Mouse (Mus musculus): Measurements from ENCODE around the gene Wdr18. TPM values are rescaled to one million over a fixed set of nuclear protein-coding genes. Genes with fewer than 3 reads are reported as not detected.
"Not testable (repeated sequence)": the region's sequence is repeated elsewhere in the genome, so short reads cannot be mapped to it uniquely, and the experiment has no call there.

Wdr18 gene
- polyA plus RNA-seq, 1 experiment from 2014 or later = 77.4 TPM

DNA sequence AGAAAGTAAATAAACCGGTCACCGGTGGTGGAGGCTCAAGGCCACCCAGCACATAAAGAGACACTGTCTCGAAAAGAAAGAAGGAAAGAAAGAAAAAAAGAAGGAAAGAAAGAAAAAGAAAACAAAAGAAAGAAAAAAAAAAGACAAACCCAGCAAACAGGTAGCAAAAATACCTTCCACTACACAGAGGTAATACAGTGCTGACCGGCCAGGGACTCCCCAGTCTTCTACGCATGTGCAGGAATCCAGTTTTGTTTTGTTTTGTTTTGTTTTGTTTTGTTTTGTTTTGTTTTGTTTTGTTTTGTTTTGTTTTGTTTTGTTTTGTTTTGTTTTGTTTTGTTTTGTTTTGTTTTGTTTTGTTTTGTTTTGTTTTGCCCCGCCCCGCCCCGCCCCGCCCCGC lies 540 bp upstream of the Wdr18 start:
- not testable (repeated sequence) for H3K9me3 ChIP-seq; ATAC-seq (ENCODE audit: low FRiP score); H3K27me3 ChIP-seq; H3K27ac ChIP-seq; H3K9ac ChIP-seq; H3K4me3 ChIP-seq
- Histone ChIP-seq H3K4me1 (replicated peaks) (peaks cover 13% of the 10 kb centered on the region), H3K36me3 (peaks cover 28% of the 10 kb centered on the region), H3K4me2 (peak overlapping the region; percentile 4; the same call in 1 of the 2 replicates)
- 69% methylated on average over 5 of the region's 10 CpGs for WGBS

- ATAC-seq (ENCODE audit: low FRiP score) = no peak
- 18% methylated on average over 10 of the region's 10 CpGs for WGBS
- H3K27ac ChIP-seq = peak overlapping the region; percentile 81; the same call in 1 of the 2 replicates
Measured at GRCm38 (mm10) chr10:79960671-79961294, 831 bp downstream of the Wdr18 start.

GRCm38 (mm10) chr10:79964727-79965126 lies 4.8 kb downstream of the Wdr18 start:
- ATAC-seq (ENCODE audit: low FRiP score) = no peak
- Histone ChIP-seq H3K9me3 (no peaks in the 10 kb centered on the region), H3K4me3 (no peak overlapping the region), H3K27me3 (peaks cover 17% of the 10 kb centered on the region), H3K36me3 (peaks cover 68% of the 10 kb centered on the region), H3K9ac (no peak overlapping the region; the same call in 1 of the 2 replicates), H3K27ac (no peak overlapping the region), H3K4me2 (no peak overlapping the region), H3K4me1 (replicated peaks) (peaks cover 10% of the 10 kb centered on the region)
- 95% methylated on average over 7 of the region's 7 CpGs for WGBS

More at GRCm38 (mm10) chr10:79960671-79961294, 831 bp downstream of the Wdr18 start:
- peak overlapping the region; percentile 95 for H3K4me3 ChIP-seq
- peak overlapping the region; percentile 92 for H3K4me2 ChIP-seq
- no peaks in the 10 kb centered on the region for H3K9me3 ChIP-seq
- peaks cover 41% of the 10 kb centered on the region for H3K36me3 ChIP-seq
- H3K4me1 ChIP-seq (replicated peaks) = peaks cover 13% of the 10 kb centered on the region
- peak overlapping the region; percentile 91 for H3K9ac ChIP-seq
- H3K27me3 ChIP-seq = 0 out of 2 replicates have a peak, but pooled peaks cover 7% of the 10 kb centered on the region

DNA sequence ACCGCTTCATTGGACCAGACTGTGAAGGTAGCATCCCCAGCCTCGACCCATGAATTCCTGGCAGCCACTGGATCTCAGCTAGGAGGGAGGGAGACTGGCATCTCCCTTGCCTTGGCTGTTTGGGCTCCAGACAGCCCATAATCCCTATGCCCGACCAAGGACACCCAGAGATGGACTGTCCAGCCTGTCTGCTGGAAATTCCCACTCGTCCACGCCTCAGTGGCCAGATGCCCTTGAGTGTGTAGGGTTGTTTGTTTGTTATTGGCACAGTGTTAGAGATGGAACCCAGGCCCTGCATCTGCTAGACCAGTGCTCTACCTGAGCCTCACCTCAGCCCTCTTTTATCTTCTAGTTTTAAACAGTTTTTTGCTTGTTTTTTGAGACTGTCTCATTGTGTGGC lies 5.4 kb downstream of the Wdr18 start:
- Histone ChIP-seq H3K36me3 (peaks cover 68% of the 10 kb centered on the region), H3K27me3 (peaks cover 23% of the 10 kb centered on the region), H3K4me1 (replicated peaks) (peaks cover 10% of the 10 kb centered on the region), H3K9ac (peak overlapping the region; percentile 29; the same call in 1 of the 2 replicates), H3K27ac (no peak overlapping the region), H3K4me2 (no peak overlapping the region), H3K4me3 (no peak overlapping the region), H3K9me3 (no peaks in the 10 kb centered on the region)
- WGBS = 89% methylated on average over 5 of the region's 5 CpGs
- no peak for ATAC-seq (ENCODE audit: low FRiP score)

DNA sequence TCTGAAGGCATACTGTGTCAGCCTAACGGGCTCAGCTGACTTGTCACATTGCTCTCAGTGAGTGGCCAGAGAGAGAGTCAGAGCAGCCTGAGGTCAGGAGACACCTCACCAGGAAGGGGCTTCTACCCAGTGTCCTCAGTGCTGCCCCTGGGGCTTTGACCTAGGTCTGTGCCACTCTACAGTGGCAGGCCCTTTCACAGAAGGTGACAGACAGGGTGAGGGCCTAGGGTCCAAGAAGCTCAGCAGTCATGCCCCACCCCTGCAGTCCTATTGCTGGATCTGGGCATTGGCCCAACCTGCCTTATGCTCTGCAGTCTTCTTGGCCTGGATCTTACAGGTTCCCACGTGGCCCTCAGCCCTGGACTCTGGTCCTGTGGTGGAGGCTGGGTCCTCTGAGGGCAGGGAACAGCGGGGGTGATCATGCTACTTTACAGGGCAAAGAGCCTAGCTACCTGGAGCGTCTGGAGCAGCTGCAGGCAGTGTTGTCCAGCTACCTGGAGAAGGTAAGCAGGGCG lies 7.0 kb downstream of the Wdr18 start:
- no peak for ATAC-seq (ENCODE audit: low FRiP score)
- Histone ChIP-seq H3K4me1 (replicated peaks) (peaks cover 10% of the 10 kb centered on the region), H3K9me3 (no peaks in the 10 kb centered on the region), H3K4me2 (no peak overlapping the region), H3K4me3 (no peak overlapping the region), H3K9ac (peak overlapping the region; percentile 13; the same call in 1 of the 2 replicates), H3K27me3 (peaks cover 40% of the 10 kb centered on the region), H3K36me3 (peaks cover 64% of the 10 kb centered on the region), H3K27ac (no peak overlapping the region)
- 99% methylated on average over 5 of the region's 5 CpGs for WGBS

DNA sequence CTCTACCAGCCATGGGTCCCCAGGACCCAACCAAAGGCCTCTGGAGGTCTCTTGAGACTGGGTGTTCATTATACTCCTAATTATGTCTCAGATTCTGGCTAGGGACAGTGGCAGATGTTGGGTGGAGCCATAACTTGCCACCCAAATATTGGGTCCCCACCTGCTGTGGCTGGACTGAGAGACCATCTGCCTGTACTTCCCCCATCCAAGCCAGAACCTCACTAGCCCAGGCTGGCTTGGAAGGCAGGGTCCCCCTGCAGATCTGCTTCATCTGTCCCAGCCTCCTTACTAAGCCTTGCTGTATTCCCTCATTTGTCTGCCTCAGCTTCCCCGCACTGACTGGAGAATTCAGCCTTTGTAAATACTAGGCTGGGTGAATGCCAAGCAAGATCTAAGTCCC lies 8.2 kb downstream of the Wdr18 start:
- peaks cover 53% of the 10 kb centered on the region for H3K36me3 ChIP-seq
- ATAC-seq (ENCODE audit: low FRiP score) = no peak
- WGBS = 86% methylated on average over 1 of the region's 1 CpGs
- no peak overlapping the region for H3K27ac ChIP-seq
- H3K27me3 ChIP-seq = peaks cover 52% of the 10 kb centered on the region
- H3K4me1 ChIP-seq (replicated peaks) = peaks cover 10% of the 10 kb centered on the region
- H3K9ac ChIP-seq = no peak overlapping the region
- no peaks in the 10 kb centered on the region for H3K9me3 ChIP-seq
- no peak overlapping the region for H3K4me3 ChIP-seq
- H3K4me2 ChIP-seq = no peak overlapping the region

DNA sequence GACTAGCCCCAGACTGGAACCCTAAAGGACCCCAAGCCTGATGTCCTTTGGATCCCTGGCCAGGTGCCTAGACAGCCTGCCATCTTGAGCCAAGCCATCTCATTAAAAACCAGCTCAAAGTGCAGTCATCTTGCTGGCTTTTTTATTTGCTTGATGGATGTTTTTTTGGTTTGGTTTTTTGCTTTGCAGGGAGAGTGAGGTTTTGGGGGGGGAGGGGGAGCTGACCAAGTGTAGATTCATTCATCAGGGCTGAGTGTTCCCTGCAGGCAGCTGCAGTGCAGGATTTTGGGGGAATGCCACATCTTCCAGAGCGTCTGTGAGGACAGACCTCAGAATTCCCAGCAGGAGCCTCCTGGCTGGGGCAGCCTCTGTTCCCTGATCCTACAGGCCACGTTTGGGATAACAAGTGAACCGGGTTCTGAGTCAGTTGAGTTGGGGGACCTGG lies 9.2 kb downstream of the Wdr18 start:
- Histone ChIP-seq H3K4me3 (no peak overlapping the region), H3K9me3 (no peaks in the 10 kb centered on the region), H3K4me2 (no peak overlapping the region), H3K27ac (no peak overlapping the region), H3K4me1 (replicated peaks) (peaks cover 10% of the 10 kb centered on the region), H3K9ac (no peak overlapping the region), H3K27me3 (peaks cover 57% of the 10 kb centered on the region), H3K36me3 (peaks cover 50% of the 10 kb centered on the region)
- ATAC-seq (ENCODE audit: low FRiP score) = no peak
- WGBS = 12% methylated on average over 3 of the region's 3 CpGs

DNA sequence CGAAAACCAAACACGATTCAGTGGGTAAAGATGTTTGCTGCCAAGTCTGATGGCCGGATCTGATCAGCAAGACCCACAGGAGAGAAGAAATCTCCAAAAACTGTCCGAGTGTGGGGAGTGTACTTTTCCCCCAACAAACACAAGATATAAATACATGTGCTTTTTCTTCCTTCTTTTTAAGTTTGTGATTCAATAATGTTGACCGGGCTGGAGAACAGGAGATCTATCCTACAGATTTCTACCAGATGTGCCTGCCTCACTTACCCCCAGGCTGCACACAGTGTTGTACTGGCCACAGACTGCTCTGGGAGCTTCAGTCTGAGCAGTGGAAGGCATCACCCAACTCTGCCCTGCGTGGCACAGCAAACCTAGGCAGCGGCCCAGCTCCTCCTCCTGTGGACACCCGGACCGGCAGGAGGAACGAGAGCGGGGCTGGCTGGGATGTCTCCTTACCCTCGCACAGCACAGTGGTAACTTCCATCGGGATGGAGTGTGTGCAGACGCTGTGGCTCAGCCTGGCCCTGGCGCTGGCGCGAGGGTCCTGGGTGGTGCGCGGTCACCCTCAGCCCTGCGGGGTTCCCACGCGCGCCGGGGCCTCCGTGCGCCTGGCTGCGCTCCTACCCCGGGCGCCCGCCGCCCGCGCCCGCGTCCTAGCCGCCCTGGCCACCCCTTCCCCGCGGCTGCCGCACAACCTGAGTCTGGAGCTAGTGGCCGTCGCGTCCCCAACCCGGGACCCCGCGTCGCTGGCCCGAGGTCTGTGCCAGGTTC lies 10.6 kb downstream of the Wdr18 start, which contains the start of gene Grin3b:
Gene Grin3b (plus strand): TSS at position 301 of the 768 bp plus-strand sequence.
- peak within 1 kb of the TSS; percentile 37 for H3K4me3 ChIP-seq
- ATAC-seq (ENCODE audit: low FRiP score) = no peak
- peak within 1 kb of the TSS; percentile 62 for H3K4me2 ChIP-seq
- H3K9me3 ChIP-seq = no peaks in the 10 kb centered on the region
- peaks cover 50% of the 10 kb centered on the region for H3K36me3 ChIP-seq
- H3K27ac ChIP-seq = no peak within 1 kb of the TSS
- peak within 1 kb of the TSS; percentile 67 for H3K9ac ChIP-seq
- 8% methylated on average over 47 of the region's 47 CpGs for WGBS
- H3K27me3 ChIP-seq = peaks cover 57% of the 10 kb centered on the region
- peaks cover 10% of the 10 kb centered on the region for H3K4me1 ChIP-seq (replicated peaks)

- ATAC-seq (ENCODE audit: low FRiP score) = no peak
- H3K4me2 ChIP-seq = peak overlapping the region; percentile 62
- no peaks in the 10 kb centered on the region for H3K9me3 ChIP-seq
- peaks cover 10% of the 10 kb centered on the region for H3K4me1 ChIP-seq (replicated peaks)
- H3K4me3 ChIP-seq = peak overlapping the region; percentile 37
- H3K36me3 ChIP-seq = peaks cover 50% of the 10 kb centered on the region
- H3K27me3 ChIP-seq = peaks cover 57% of the 10 kb centered on the region
- H3K9ac ChIP-seq = peak overlapping the region; percentile 67
- WGBS = 4% methylated on average over 21 of the region's 21 CpGs
- no peak overlapping the region for H3K27ac ChIP-seq
Measured at GRCm38 (mm10) chr10:79971183-79971497, 11.2 kb downstream of the Wdr18 start.

DNA sequence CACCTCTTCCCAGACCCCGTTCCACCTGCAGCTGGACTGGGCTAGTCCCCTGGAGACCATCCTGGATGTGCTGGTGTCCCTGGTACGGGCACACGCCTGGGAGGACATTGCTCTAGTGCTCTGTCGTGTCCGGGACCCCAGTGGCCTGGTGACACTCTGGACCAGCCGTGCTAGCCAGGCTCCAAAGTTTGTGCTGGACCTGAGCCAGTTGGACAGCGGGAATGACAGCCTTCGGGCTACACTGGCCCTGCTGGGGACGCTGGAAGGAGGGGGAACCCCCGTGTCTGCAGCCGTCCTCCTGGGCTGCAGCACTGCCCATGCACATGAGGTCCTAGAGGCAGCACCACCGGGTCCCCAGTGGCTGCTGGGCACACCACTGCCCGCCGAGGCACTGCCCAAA lies 12.9 kb downstream of the Wdr18 start:
- Histone ChIP-seq H3K27me3 (peaks cover 57% of the 10 kb centered on the region), H3K9ac (0 out of 2 replicates have a peak overlapping the region, but pooled peaks have one; percentile 35), H3K4me2 (no peak overlapping the region), H3K4me3 (no peak overlapping the region), H3K4me1 (replicated peaks) (peaks cover 10% of the 10 kb centered on the region), H3K36me3 (peaks cover 50% of the 10 kb centered on the region), H3K9me3 (no peaks in the 10 kb centered on the region), H3K27ac (no peak overlapping the region)
- no peak for ATAC-seq (ENCODE audit: low FRiP score)
- WGBS = 57% methylated on average over 14 of the region's 14 CpGs

GRCm38 (mm10) chr10:79974087-79974486 lies 14.1 kb downstream of the Wdr18 start:
- H3K4me3 ChIP-seq = no peak overlapping the region
- peaks cover 10% of the 10 kb centered on the region for H3K4me1 ChIP-seq (replicated peaks)
- H3K36me3 ChIP-seq = peaks cover 56% of the 10 kb centered on the region
- H3K27ac ChIP-seq = no peak overlapping the region
- no peak overlapping the region for H3K9ac ChIP-seq
- peaks cover 46% of the 10 kb centered on the region for H3K27me3 ChIP-seq
- no peak overlapping the region for H3K4me2 ChIP-seq
- WGBS = 92% methylated on average over 21 of the region's 21 CpGs
- no peaks in the 10 kb centered on the region for H3K9me3 ChIP-seq
- no peak for ATAC-seq (ENCODE audit: low FRiP score)

GRCm38 (mm10) chr10:79974668-79975067 lies 14.7 kb downstream of the Wdr18 start:
- H3K4me2 ChIP-seq = no peak overlapping the region
- WGBS = 88% methylated on average over 8 of the region's 8 CpGs
- H3K9ac ChIP-seq = no peak overlapping the region
- ATAC-seq (ENCODE audit: low FRiP score) = no peak
- H3K36me3 ChIP-seq = peaks cover 62% of the 10 kb centered on the region
- peaks cover 40% of the 10 kb centered on the region for H3K27me3 ChIP-seq
- peaks cover 11% of the 10 kb centered on the region for H3K4me1 ChIP-seq (replicated peaks)
- no peak overlapping the region for H3K4me3 ChIP-seq
- H3K27ac ChIP-seq = no peak overlapping the region
- H3K9me3 ChIP-seq = no peaks in the 10 kb centered on the region
